Mouse (Mus musculus) limb, embryonic 11.5 days (tissue): ENCODE measurements around the gene Dpep3. TPM values are rescaled to one million over a fixed set of nuclear protein-coding genes. Genes with fewer than 3 reads are reported as not detected.

Experiments used
- ATAC-seq: fragments of 200-750 bp; cut with Nextera tagmentation; 2 replicates; pipeline ENCODE4 v1.8.0; 2017; ENCODE audit warnings: low read depth; ENCODE audit not compliant: insufficient number of reproducible peaks, low FRiP score, low TSS enrichment
- DNase-seq: peaks from one replicate; pipeline ENCODE4 v3.0.0-alpha.2; 2015; ENCODE audit warnings: low spot score
- H3K27ac ChIP-seq: fragments of 300-500 bp; sonication (generic); replicated peaks from 2 replicates; pipeline ENCODE4 v1.5.1; 2014; ENCODE audit warnings: low read depth, mild to moderate bottlenecking, low read length
- H3K27me3 ChIP-seq: fragments of 300-500 bp; sonication (generic); 2 replicates; pipeline ENCODE4 v1.6.1; 2014; ENCODE audit warnings: mild to moderate bottlenecking, low read length, mixed read lengths; ENCODE audit not compliant: control insufficient read depth, insufficient read depth
- H3K36me3 ChIP-seq: fragments of 300-500 bp; sonication (generic); 2 replicates; pipeline ENCODE4 v1.6.1; 2014; ENCODE audit warnings: mild to moderate bottlenecking, low read length, moderate library complexity, mixed read lengths; ENCODE audit not compliant: control insufficient read depth, insufficient read depth
- H3K4me1 ChIP-seq: fragments of 300-500 bp; sonication (generic); 2 replicates; pipeline ENCODE4 v1.6.1; 2014; ENCODE audit warnings: low read length, mixed read lengths; ENCODE audit not compliant: control insufficient read depth, insufficient read depth
- H3K4me2 ChIP-seq: fragments of 300-500 bp; sonication (generic); 2 replicates; pipeline ENCODE4 v1.6.1; 2014; ENCODE audit warnings: low read depth, mild to moderate bottlenecking, moderate library complexity; ENCODE audit not compliant: severe bottlenecking
- H3K4me3 ChIP-seq: fragments of 300-500 bp; sonication (generic); 2 replicates; pipeline ENCODE4 v1.5.1; 2014; ENCODE audit warnings: low read depth, low read length
- H3K9ac ChIP-seq: fragments of 300-500 bp; sonication (generic); 2 replicates; pipeline ENCODE4 v1.6.1; 2014; ENCODE audit warnings: mild to moderate bottlenecking, low read length
- H3K9me3 ChIP-seq: fragments of 300-500 bp; sonication (generic); 2 replicates; pipeline ENCODE4 v1.6.1; 2016; ENCODE audit warnings: low read length; ENCODE audit not compliant: control insufficient read depth
- WGBS: fragments of 180-500 bp; shearing (Covaris S2); extraction: QIAGEN DNeasy Blood & Tissue Kit; methylation state at CpG from one replicate; pipeline ENCODE4 v1.1.7; 2014; 5-methylcytosine and 5-hydroxymethylcytosine counted together
- polyA plus RNA-seq: library from polyadenylated mRNA; unstranded; fragments of >200 nt; fragmentation: Nextera tagmentation; extraction: Ambion mirVana; gene quantifications from 2 replicates; pipeline ENCODE4 v1.2.1, GENCODE M21; 2014

Dpep3 gene
- polyA plus RNA-seq, 1 experiment from 2014 or later = not detected

GRCm38 (mm10) chr8:105959350-105959749 lies 19.9 kb downstream of the Dpep3 start:
- Histone ChIP-seq H3K36me3 (peaks cover 6% of the 10 kb centered on the region; the same call in 1 of the 2 replicates), H3K4me1 (peaks cover 2% of the 10 kb centered on the region), H3K27me3 (no peaks in the 10 kb centered on the region), H3K4me3 (no peak overlapping the region), H3K9ac (no peak overlapping the region), H3K27ac (no peak overlapping the region), H3K4me2 (no peak overlapping the region), H3K9me3 (no peaks in the 10 kb centered on the region)
- ATAC-seq = no peak
- no peak for DNase-seq
- 91% methylated on average over 7 of the region's 7 CpGs for WGBS

GRCm38 (mm10) chr8:105957813-105958212 lies 21.4 kb downstream of the Dpep3 start:
- Histone ChIP-seq H3K36me3 (peaks cover 6% of the 10 kb centered on the region; the same call in 1 of the 2 replicates), H3K27me3 (no peaks in the 10 kb centered on the region), H3K4me2 (no peak overlapping the region), H3K9ac (no peak overlapping the region), H3K4me1 (no peaks in the 10 kb centered on the region), H3K9me3 (no peaks in the 10 kb centered on the region), H3K27ac (no peak overlapping the region), H3K4me3 (no peak overlapping the region)
- DNase-seq (no peak), ATAC-seq (no peak)
- 70% methylated on average over 3 of the region's 4 CpGs for WGBS

- no peak overlapping the region for H3K27ac ChIP-seq
- no peak overlapping the region for H3K4me3 ChIP-seq
- 88% methylated on average over 4 of the region's 4 CpGs for WGBS
These were observed 22.7 kb downstream of the Dpep3 start for GRCm38 (mm10) chr8:105956556-105956955.

GRCm38 (mm10) chr8:105951057-105951659 lies 28.1 kb downstream of the Dpep3 start:
- H3K36me3 ChIP-seq = peaks cover 32% of the 10 kb centered on the region
- WGBS = 54% methylated on average over 7 of the region's 7 CpGs
- no peak overlapping the region for H3K27ac ChIP-seq
- H3K4me2 ChIP-seq = no peak overlapping the region
- H3K4me1 ChIP-seq = no peaks in the 10 kb centered on the region
- DNase-seq (no peak), ATAC-seq (no peak)
- no peaks in the 10 kb centered on the region for H3K27me3 ChIP-seq
- no peaks in the 10 kb centered on the region for H3K9me3 ChIP-seq
- no peak overlapping the region for H3K4me3 ChIP-seq
- H3K9ac ChIP-seq = no peak overlapping the region

More at GRCm38 (mm10) chr8:105956556-105956955, 22.7 kb downstream of the Dpep3 start:
- Histone ChIP-seq H3K9ac (no peak overlapping the region), H3K9me3 (no peaks in the 10 kb centered on the region), H3K4me1 (no peaks in the 10 kb centered on the region), H3K4me2 (no peak overlapping the region), H3K27me3 (no peaks in the 10 kb centered on the region), H3K36me3 (peaks cover 8% of the 10 kb centered on the region)
- ATAC-seq = 0 out of 2 replicates have a peak, but pooled peaks have one; percentile 17
- DNase-seq = no peak

- no peak overlapping the region for H3K9ac ChIP-seq
- H3K4me3 ChIP-seq = no peak overlapping the region
- H3K27ac ChIP-seq = no peak overlapping the region
- ATAC-seq (no peak), DNase-seq (no peak)
- no peaks in the 10 kb centered on the region for H3K9me3 ChIP-seq
- no peaks in the 10 kb centered on the region for H3K4me1 ChIP-seq
- no peaks in the 10 kb centered on the region for H3K27me3 ChIP-seq
- H3K4me2 ChIP-seq = no peak overlapping the region
- peaks cover 36% of the 10 kb centered on the region for H3K36me3 ChIP-seq
- 94% methylated on average over 10 of the region's 10 CpGs for WGBS
These were observed 29.9 kb downstream of the Dpep3 start for GRCm38 (mm10) chr8:105949350-105949749.

GRCm38 (mm10) chr8:105943321-105943739 lies 35.9 kb downstream of the Dpep3 start, which contains the start of gene Lcat:
Gene Lcat, minus strand, starts transcription at chr8:105943382.
- peaks cover 32% of the 10 kb centered on the region for H3K36me3 ChIP-seq
- H3K4me3 ChIP-seq = no peak within 1 kb of the TSS
- no peaks in the 10 kb centered on the region for H3K27me3 ChIP-seq
- DNase-seq (no peak), ATAC-seq (no peak)
- H3K27ac ChIP-seq = no peak within 1 kb of the TSS
- H3K4me1 ChIP-seq = no peaks in the 10 kb centered on the region
- no peak within 1 kb of the TSS for H3K4me2 ChIP-seq
- H3K9me3 ChIP-seq = no peaks in the 10 kb centered on the region
- H3K9ac ChIP-seq = no peak within 1 kb of the TSS
- 85% methylated on average over 8 of the region's 8 CpGs for WGBS

GRCm38 (mm10) chr8:105942542-105942941 lies 36.7 kb downstream of the Dpep3 start:
- Histone ChIP-seq H3K9ac (no peak overlapping the region), H3K27ac (no peak overlapping the region), H3K9me3 (no peaks in the 10 kb centered on the region), H3K36me3 (peaks cover 31% of the 10 kb centered on the region), H3K4me2 (no peak overlapping the region), H3K4me1 (0 out of 2 replicates have a peak, but pooled peaks cover 4% of the 10 kb centered on the region), H3K4me3 (no peak overlapping the region), H3K27me3 (no peaks in the 10 kb centered on the region)
- DNase-seq (no peak), ATAC-seq (no peak)
- 98% methylated on average over 5 of the region's 5 CpGs for WGBS

GRCm38 (mm10) chr8:105942026-105942425 lies 37.2 kb downstream of the Dpep3 start:
- no peak overlapping the region for H3K27ac ChIP-seq
- no peak for ATAC-seq
- 0 out of 2 replicates have a peak, but pooled peaks cover 4% of the 10 kb centered on the region for H3K4me1 ChIP-seq
- H3K27me3 ChIP-seq = no peaks in the 10 kb centered on the region
- no peak overlapping the region for H3K9ac ChIP-seq
- no peak for DNase-seq
- WGBS = 95% methylated on average over 11 of the region's 11 CpGs
- no peak overlapping the region for H3K4me3 ChIP-seq
- peaks cover 29% of the 10 kb centered on the region for H3K36me3 ChIP-seq
- H3K4me2 ChIP-seq = no peak overlapping the region
- H3K9me3 ChIP-seq = no peaks in the 10 kb centered on the region

GRCm38 (mm10) chr8:105938306-105938669 lies 40.9 kb downstream of the Dpep3 start, which contains the start of gene Psmb10:
Gene Psmb10, minus strand, starts transcription at chr8:105938444.
- H3K4me2 ChIP-seq = peak within 1 kb of the TSS; percentile 95
- no peak within 1 kb of the TSS for H3K27ac ChIP-seq
- 30% methylated on average over 4 of the region's 4 CpGs for WGBS
- no peaks in the 10 kb centered on the region for H3K27me3 ChIP-seq
- ATAC-seq (no peak), DNase-seq (no peak)
- peaks cover 7% of the 10 kb centered on the region for H3K36me3 ChIP-seq
- H3K9me3 ChIP-seq = no peaks in the 10 kb centered on the region
- peak within 1 kb of the TSS; percentile 56 for H3K9ac ChIP-seq
- peak within 1 kb of the TSS; percentile 67 for H3K4me3 ChIP-seq
- H3K4me1 ChIP-seq = 0 out of 2 replicates have a peak, but pooled peaks cover 4% of the 10 kb centered on the region
